Mouse (Mus musculus) small intestine, adult 2 months (tissue): ENCODE data around the gene Dennd1a.

Source experiments
- CTCF ChIP-seq: fragments of 200-500 bp; IDR thresholded peaks from 2 replicates; pipeline ENCODE4 v1.5.1; 2012; ENCODE audit warnings: low read depth, mild to moderate bottlenecking, control low read depth, inconsistent platforms, low read length, moderate library complexity, mixed read lengths; ENCODE audit not compliant: insufficient replicate concordance, insufficient read length; ENCODE audit errors: extremely low read depth
- POLR2A ChIP-seq: fragments of 200-500 bp; IDR thresholded peaks from 2 replicates; pipeline ENCODE4 v1.6.1; 2012; ENCODE audit warnings: low read depth, mild to moderate bottlenecking, control low read depth, inconsistent platforms, low read length, moderate library complexity

- TF ChIP-seq CTCF: no peak
- TF ChIP-seq POLR2A: no peak
These were observed 404.0 kb downstream of the Dennd1a start for GRCm38 (mm10) chr2:37883214-37883613.
